Mouse (Mus musculus) liver, embryonic 16.5 days (tissue): ENCODE measurements around the gene C2cd5. TPM values are rescaled to one million over a fixed set of nuclear protein-coding genes. Genes with fewer than 3 reads are reported as not detected.
A peak's percentile ranks its signal among the peaks of the same experiment; 100 is the strongest.

ENCODE experiments used
- ATAC-seq: fragments of 200-750 bp; cut with Nextera tagmentation; 2 replicates; pipeline ENCODE4 v1.8.0; 2017; ENCODE audit warnings: low read depth, mild to moderate bottlenecking, moderate number of reproducible peaks, moderate library complexity
- H3K27ac ChIP-seq: fragments of 300-500 bp; sonication (generic); 2 replicates; pipeline ENCODE4 v1.5.1; 2014; ENCODE audit warnings: mild to moderate bottlenecking, low read length
- H3K27me3 ChIP-seq: fragments of 300-500 bp; sonication (generic); 2 replicates; pipeline ENCODE4 v1.6.1; 2014; ENCODE audit warnings: low read depth, low read length, mixed read lengths; ENCODE audit not compliant: control insufficient read depth, insufficient read depth
- H3K36me3 ChIP-seq: fragments of 300-500 bp; sonication (generic); 2 replicates; pipeline ENCODE4 v1.6.1; 2014; ENCODE audit warnings: mild to moderate bottlenecking; ENCODE audit not compliant: control insufficient read depth, insufficient read depth
- H3K4me1 ChIP-seq: fragments of 300-500 bp; sonication (generic); 2 replicates; pipeline ENCODE4 v1.6.1; 2014; ENCODE audit warnings: low read depth, low read length, mixed read lengths; ENCODE audit not compliant: control insufficient read depth
- H3K4me2 ChIP-seq: fragments of 300-500 bp; sonication (generic); 2 replicates; pipeline ENCODE4 v1.6.1; 2014; ENCODE audit warnings: low read depth, low read length, mixed read lengths
- H3K4me3 ChIP-seq: fragments of 300-500 bp; sonication (generic); 2 replicates; pipeline ENCODE4 v1.5.1; 2014; ENCODE audit warnings: low read depth, mild to moderate bottlenecking, low read length
- H3K9ac ChIP-seq: fragments of 300-500 bp; sonication (generic); 2 replicates; pipeline ENCODE4 v1.6.1; 2014; ENCODE audit warnings: low read depth, low read length
- H3K9me3 ChIP-seq: fragments of 300-500 bp; sonication (generic); replicated peaks from 2 replicates; pipeline ENCODE4 v1.6.1; 2016; ENCODE audit warnings: low read length; ENCODE audit not compliant: control insufficient read depth
- WGBS: fragments of 180-500 bp; shearing (Covaris S2); extraction: QIAGEN DNeasy Blood & Tissue Kit; methylation state at CpG from one replicate; pipeline ENCODE4 v1.1.7; 2014; ENCODE audit not compliant: insufficient replicate concordance; 5-methylcytosine and 5-hydroxymethylcytosine counted together
- polyA plus RNA-seq: library from polyadenylated mRNA; unstranded; fragments of >200 nt; fragmentation: Nextera tagmentation; extraction: Ambion mirVana; gene quantifications from 2 replicates; pipeline ENCODE4 v1.2.1, GENCODE M21; 2015

Gene C2cd5
- polyA plus RNA-seq, 1 experiment from 2014 or later = 18.5 TPM

DNA sequence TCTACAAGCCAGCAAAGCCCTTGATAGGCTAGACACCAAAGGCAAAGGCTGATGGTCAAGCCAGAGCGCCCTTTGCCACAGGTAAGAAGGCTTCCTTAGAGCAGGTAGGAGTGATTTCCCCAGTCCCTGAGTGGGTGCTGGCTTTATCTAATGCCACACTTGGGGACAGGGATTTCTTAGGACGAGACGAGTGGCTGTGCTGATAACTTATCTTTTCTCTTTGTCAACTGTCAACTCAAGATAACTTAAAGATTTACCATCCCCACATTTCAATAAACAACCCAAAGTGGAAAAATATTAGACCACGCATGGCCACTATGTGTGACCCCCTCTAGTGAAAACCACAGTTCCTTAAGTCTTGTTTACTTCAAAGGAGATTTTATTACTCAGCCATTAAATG is 7.1 kb downstream of the C2cd5 start:
- peak; percentile 31; the same call in 1 of the 2 replicates for ATAC-seq
- Histone ChIP-seq H3K9me3 (no peaks in the 10 kb centered on the region), H3K4me2 (no peak overlapping the region), H3K4me1 (peaks cover 6% of the 10 kb centered on the region), H3K27ac (no peak overlapping the region), H3K27me3 (no peaks in the 10 kb centered on the region), H3K9ac (no peak overlapping the region), H3K4me3 (no peak overlapping the region), H3K36me3 (peaks cover 8% of the 10 kb centered on the region; the same call in 1 of the 2 replicates)
- WGBS = 50% methylated on average over 4 of the region's 4 CpGs

DNA sequence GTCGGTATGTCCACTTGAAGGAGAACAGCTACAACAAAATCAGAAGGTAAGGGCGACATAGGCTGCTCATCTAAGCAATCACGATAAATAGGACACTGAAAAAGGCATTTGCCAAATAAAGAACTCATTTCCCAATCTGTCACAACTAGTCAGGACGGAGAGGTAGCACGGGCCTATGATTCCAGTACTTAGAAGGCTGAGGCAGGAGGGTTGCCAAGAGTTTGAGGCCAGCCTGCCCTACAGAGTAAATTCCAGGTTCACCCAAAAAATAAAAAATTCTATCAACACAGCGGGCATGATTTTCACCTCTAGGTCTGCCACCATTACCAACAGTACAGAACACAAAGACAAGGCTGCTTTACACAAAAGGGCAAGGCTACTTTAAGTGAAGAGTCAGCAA is 8.9 kb downstream of the C2cd5 start:
- Histone ChIP-seq H3K9me3 (no peaks in the 10 kb centered on the region), H3K27me3 (no peaks in the 10 kb centered on the region), H3K27ac (no peak overlapping the region), H3K36me3 (peaks cover 16% of the 10 kb centered on the region; the same call in 1 of the 2 replicates), H3K4me3 (no peak overlapping the region), H3K4me1 (peaks cover 6% of the 10 kb centered on the region; the same call in 1 of the 2 replicates), H3K9ac (no peak overlapping the region), H3K4me2 (no peak overlapping the region)
- ATAC-seq = no peak
- 88% methylated on average over 6 of the region's 6 CpGs for WGBS

DNA sequence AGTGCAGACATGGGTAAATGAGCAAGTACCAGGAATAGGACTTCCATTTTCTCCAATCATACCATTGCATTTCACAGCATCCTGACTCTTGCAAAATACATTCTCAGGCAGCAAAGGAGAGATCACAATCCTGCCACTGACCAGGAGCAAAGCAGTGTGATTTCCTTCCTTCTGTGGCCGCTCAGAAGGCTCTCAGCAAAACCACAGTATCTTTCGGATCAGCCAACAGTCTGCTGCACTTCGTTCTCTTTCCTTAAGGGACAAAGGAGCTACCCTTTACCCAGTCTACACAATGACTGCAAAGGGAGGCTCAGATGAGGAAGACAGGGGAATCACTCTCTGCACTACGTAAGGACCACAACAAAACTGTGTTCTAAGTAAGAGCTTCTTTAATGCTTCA is 12.6 kb downstream of the C2cd5 start:
- no peaks in the 10 kb centered on the region for H3K4me1 ChIP-seq
- no peaks in the 10 kb centered on the region for H3K27me3 ChIP-seq
- 59% methylated on average over 4 of the region's 4 CpGs for WGBS
- H3K27ac ChIP-seq = no peak overlapping the region
- no peak overlapping the region for H3K4me2 ChIP-seq
- peaks cover 30% of the 10 kb centered on the region for H3K36me3 ChIP-seq
- no peak for ATAC-seq
- H3K4me3 ChIP-seq = no peak overlapping the region
- no peaks in the 10 kb centered on the region for H3K9me3 ChIP-seq
- H3K9ac ChIP-seq = no peak overlapping the region

DNA sequence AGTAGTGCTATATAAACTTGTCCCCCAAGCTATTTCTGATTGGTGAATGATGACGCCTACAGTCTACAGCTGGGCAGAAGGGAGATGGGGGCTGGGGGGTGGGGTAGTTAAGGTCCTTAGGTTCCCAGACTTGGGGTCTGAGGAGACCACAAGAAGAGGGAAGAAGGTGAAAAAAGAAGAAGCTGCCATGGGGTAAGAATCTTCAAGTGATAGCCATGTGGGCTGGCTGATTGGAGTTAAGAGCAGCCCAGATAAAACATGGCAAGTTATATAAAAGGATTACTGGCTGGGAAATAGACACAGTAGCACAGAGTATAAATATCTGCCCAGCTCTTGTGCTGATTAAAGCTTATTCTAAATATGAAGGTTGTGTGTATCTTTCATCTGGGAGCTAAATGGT is 14.0 kb downstream of the C2cd5 start:
- H3K36me3 ChIP-seq = peaks cover 35% of the 10 kb centered on the region
- WGBS = 85% methylated on average over 1 of the region's 1 CpGs
- H3K4me1 ChIP-seq = no peaks in the 10 kb centered on the region
- H3K27me3 ChIP-seq = no peaks in the 10 kb centered on the region
- no peak overlapping the region for H3K4me2 ChIP-seq
- no peak for ATAC-seq
- no peak overlapping the region for H3K9ac ChIP-seq
- no peaks in the 10 kb centered on the region for H3K9me3 ChIP-seq
- no peak overlapping the region for H3K27ac ChIP-seq
- H3K4me3 ChIP-seq = no peak overlapping the region

GRCm38 (mm10) chr6:143084314-143085025 is 15.5 kb downstream of the C2cd5 start:
- H3K27me3 ChIP-seq = no peaks in the 10 kb centered on the region
- no peaks in the 10 kb centered on the region for H3K4me1 ChIP-seq
- 54% methylated on average over 2 of the region's 2 CpGs for WGBS
- no peak for ATAC-seq
- H3K4me2 ChIP-seq = no peak overlapping the region
- no peaks in the 10 kb centered on the region for H3K9me3 ChIP-seq
- no peak overlapping the region for H3K4me3 ChIP-seq
- peaks cover 32% of the 10 kb centered on the region for H3K36me3 ChIP-seq
- no peak overlapping the region for H3K27ac ChIP-seq
- no peak overlapping the region for H3K9ac ChIP-seq

- no peaks in the 10 kb centered on the region for H3K27me3 ChIP-seq
- no peaks in the 10 kb centered on the region for H3K9me3 ChIP-seq
- no peak overlapping the region for H3K4me3 ChIP-seq
- WGBS = 85% methylated on average over 13 of the region's 13 CpGs
- no peak overlapping the region for H3K9ac ChIP-seq
- ATAC-seq = no peak
- H3K4me2 ChIP-seq = no peak overlapping the region
- peaks cover 42% of the 10 kb centered on the region for H3K36me3 ChIP-seq
- no peak overlapping the region for H3K27ac ChIP-seq
- no peaks in the 10 kb centered on the region for H3K4me1 ChIP-seq
Measured at GRCm38 (mm10) chr6:143081479-143082106, 18.3 kb downstream of the C2cd5 start.

DNA sequence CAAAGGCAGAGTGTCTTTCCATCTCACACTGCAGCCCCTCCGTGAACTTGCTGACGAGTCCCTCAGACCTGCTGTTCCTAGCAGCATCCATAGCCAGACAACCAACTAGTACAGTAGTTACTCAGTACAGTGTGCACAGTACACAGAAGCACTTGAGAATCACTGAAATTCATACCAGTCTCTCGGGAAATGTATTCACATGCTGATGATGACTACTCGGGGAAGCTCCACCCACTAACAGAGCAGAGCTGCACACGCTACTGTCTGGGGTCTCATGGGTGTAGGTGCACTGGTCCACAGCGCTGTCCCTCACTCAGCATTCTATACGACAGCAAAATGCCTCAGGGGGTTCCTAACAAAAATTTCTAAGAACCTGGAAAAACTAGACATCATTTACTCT is 19.2 kb downstream of the C2cd5 start:
- ATAC-seq = no peak
- Histone ChIP-seq H3K4me2 (no peak overlapping the region), H3K4me1 (no peaks in the 10 kb centered on the region), H3K4me3 (no peak overlapping the region), H3K36me3 (peaks cover 39% of the 10 kb centered on the region), H3K27me3 (no peaks in the 10 kb centered on the region), H3K27ac (no peak overlapping the region), H3K9ac (no peak overlapping the region), H3K9me3 (no peaks in the 10 kb centered on the region)
- WGBS = 78% methylated on average over 7 of the region's 7 CpGs

DNA sequence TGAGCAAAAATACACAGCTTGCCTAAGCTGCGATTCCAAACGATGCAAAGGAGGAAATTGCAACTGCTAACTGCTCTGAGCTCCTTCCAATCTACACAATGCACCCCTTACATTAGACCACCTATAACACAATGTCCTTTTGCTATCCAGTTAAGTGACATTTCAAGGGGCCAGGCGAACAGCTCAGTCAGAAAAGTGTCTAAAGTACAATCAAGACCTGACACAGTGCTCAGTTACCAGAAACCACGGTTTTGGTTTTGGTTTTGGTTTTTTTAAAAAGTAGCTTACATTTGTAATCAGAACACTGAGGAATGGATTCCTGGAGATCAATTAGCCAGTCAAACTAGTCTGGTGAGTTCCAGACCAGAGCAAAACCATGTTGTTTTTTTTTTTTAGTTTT is 20.8 kb downstream of the C2cd5 start:
- WGBS = 67% methylated on average over 4 of the region's 4 CpGs
- Histone ChIP-seq H3K9ac (no peak overlapping the region), H3K27me3 (no peaks in the 10 kb centered on the region), H3K4me2 (no peak overlapping the region), H3K36me3 (peaks cover 41% of the 10 kb centered on the region), H3K9me3 (no peaks in the 10 kb centered on the region), H3K4me1 (no peaks in the 10 kb centered on the region), H3K27ac (no peak overlapping the region), H3K4me3 (no peak overlapping the region)
- ATAC-seq = no peak

GRCm38 (mm10) chr6:143076461-143076860 is 23.5 kb downstream of the C2cd5 start:
- 82% methylated on average over 10 of the region's 10 CpGs for WGBS
- Histone ChIP-seq H3K27me3 (no peaks in the 10 kb centered on the region), H3K4me1 (no peaks in the 10 kb centered on the region), H3K9ac (no peak overlapping the region), H3K27ac (no peak overlapping the region), H3K4me3 (no peak overlapping the region), H3K4me2 (no peak overlapping the region), H3K36me3 (peaks cover 36% of the 10 kb centered on the region), H3K9me3 (no peaks in the 10 kb centered on the region)
- ATAC-seq = no peak
